Mouse (Mus musculus): ENCODE data around the gene Arid5b.

DNA sequence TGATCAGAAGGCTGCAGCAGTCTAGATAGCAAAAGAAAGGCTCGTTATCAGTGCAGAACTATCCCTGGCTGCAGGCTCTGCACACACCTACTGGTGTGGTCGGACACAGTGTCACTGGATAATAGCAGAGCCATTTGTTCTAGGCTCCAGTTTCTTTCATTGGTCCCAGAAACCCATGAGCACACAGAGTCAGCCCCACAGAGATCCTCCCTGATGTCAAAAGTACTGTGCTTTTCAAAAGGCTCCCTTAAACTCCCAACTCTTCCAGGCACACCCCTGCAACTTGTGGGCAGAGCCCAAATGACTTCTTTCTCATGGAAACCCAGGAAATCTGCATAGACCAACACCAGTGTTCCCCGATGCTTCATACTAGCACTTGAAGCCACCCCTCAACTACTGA, 163.6 kb downstream of the Arid5b start:
- TF ChIP-seq CTCF (IDR thresholded peaks at IDR 0.05; ENCODE audit: extremely low read depth, insufficient read depth, insufficient read length, insufficient replicate concordance): no peak
- TF ChIP-seq POLR2A (IDR thresholded peaks at IDR 0.05; ENCODE audit: low read depth, low read length): no peak
